Mouse (Mus musculus) macrophage (primary cell): ENCODE data around the gene Wdr48. TPM values are rescaled to one million over a fixed set of nuclear protein-coding genes. Genes with fewer than 3 reads are reported as not detected.

Experiments used
- H3K27ac ChIP-seq: fragments of 350-480 bp; formaldehyde crosslinking; 2 replicates; pipeline ENCODE4 v1.9.0; 2021
- H3K36me3 ChIP-seq: fragments of 350-480 bp; formaldehyde crosslinking; 2 replicates; pipeline ENCODE4 v1.9.0; 2021; ENCODE audit errors: inconsistent target
- H3K4me3 ChIP-seq: fragments of 350-480 bp; formaldehyde crosslinking; 2 replicates; pipeline ENCODE4 v1.9.0; 2021; ENCODE audit errors: inconsistent target
- H3K79me2 ChIP-seq: fragments of 350-480 bp; formaldehyde crosslinking; 2 replicates; pipeline ENCODE4 v1.9.0; 2021; ENCODE audit errors: inconsistent target
- WGBS: methylation state at CpG from one replicate; pipeline ENCODE4 v1.1.7; 2026; ENCODE audit warnings: inconsistent platforms; ENCODE audit not compliant: missing documents; 5-methylcytosine and 5-hydroxymethylcytosine counted together
- polyA plus RNA-seq: library from polyadenylated mRNA; stranded (reverse); fragments of 250-400 nt; gene quantifications from 3 replicates; pipeline ENCODE4 v1.2.4, GENCODE M21; 2018; ENCODE audit warnings: inconsistent platforms

Gene Wdr48
- polyA plus RNA-seq, 1 experiment from 2014 or later: 40.5 TPM

DNA sequence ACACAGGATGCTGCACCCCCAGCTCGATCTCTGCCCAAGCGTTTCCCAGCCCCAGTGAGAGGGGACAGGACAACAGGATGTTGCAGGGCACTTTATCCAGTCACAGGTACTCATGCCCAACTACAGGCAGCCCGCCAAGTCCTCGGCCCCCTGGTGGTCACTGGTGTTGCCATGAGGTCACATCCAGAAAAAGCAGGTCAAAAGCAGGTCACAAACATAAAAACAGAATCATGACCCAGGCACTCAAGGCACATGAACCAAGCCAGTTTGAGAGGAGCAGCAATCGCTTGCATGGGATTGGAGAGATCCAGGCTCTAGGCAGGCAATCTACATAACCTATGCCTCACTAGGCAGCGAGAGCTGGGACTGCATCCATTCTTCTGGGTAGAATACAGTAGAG, 75.5 kb downstream of the Wdr48 start:
- Histone ChIP-seq H3K36me3 (peaks cover 41% of the 10 kb centered on the region), H3K4me3 (no peak overlapping the region), H3K79me2 (peaks cover 2% of the 10 kb centered on the region; the same call in 1 of the 2 replicates), H3K27ac (no peak overlapping the region)
- 65% methylated on average over 6 of the region's 6 CpGs for WGBS

DNA sequence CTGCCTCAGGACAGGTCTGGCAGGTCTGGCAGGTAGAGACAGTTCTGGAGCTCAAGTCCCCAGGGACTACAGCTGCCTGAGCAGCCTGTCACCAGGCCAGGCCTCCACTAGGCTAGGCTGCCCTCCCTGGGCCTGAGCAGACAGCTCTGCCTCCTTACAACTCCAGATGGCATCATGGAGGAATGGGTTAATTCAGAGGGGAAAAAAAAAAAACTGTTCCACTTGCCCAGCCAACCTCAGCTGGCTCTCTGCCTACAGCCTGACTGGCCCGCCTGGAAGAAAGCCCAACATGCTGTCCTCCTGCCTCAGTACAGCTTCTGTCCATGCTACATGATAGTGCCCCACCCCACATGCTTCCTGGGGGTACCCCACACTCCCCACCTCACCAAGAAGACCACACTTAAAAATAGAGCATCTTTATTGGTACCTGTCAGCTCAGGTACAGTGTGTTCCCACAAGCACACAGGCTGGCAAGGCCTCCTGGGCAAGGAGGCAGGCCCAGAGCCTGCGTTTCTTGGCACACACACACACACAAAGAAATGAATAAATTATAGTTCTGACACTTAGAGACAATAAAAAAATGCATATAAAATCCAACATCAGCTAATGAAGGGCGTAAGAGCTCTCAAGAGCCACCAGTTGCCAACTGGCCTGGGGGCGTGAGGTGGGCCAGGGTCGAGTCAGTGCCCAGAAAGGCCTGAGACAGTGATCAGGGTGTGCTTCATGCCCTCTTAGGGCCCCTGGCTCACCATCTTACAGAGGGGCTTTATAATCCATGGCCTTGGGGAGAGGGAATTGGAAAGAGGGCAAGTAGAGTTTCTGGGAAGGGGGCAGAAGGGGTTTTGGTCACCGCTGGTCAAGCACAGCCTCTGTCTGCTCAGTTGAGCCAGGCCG, 76.3 kb downstream of the Wdr48 start:
- H3K27ac ChIP-seq: no peak overlapping the region
- peaks cover 9% of the 10 kb centered on the region; the same call in 1 of the 2 replicates for H3K79me2 ChIP-seq
- WGBS: 82% methylated on average over 7 of the region's 7 CpGs
- peaks cover 44% of the 10 kb centered on the region for H3K36me3 ChIP-seq
- H3K4me3 ChIP-seq: no peak overlapping the region

DNA sequence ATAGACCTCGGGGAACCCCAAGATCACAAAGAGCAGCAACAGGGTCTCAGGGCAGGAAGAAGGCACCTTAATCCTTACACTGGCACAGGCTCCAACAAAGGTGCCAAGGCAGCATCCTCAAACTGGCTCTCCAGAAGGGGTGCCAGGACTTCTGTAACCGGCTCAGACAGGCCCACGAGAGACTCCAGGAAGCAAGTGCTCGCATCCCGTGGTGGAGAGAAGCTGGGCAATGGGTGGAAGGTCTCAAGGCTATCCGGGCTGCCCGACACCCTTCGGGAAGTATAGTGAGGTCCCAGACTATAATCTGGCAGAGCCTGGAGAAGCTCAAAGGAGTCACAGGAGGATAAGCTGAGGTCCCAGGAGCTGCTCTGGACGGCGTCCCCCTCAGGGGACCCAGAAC, 77.5 kb downstream of the Wdr48 start:
- Histone ChIP-seq H3K27ac (no peak overlapping the region), H3K36me3 (peaks cover 44% of the 10 kb centered on the region), H3K79me2 (peaks cover 21% of the 10 kb centered on the region; the same call in 1 of the 2 replicates), H3K4me3 (no peak overlapping the region)
- WGBS: 94% methylated on average over 10 of the region's 10 CpGs

DNA sequence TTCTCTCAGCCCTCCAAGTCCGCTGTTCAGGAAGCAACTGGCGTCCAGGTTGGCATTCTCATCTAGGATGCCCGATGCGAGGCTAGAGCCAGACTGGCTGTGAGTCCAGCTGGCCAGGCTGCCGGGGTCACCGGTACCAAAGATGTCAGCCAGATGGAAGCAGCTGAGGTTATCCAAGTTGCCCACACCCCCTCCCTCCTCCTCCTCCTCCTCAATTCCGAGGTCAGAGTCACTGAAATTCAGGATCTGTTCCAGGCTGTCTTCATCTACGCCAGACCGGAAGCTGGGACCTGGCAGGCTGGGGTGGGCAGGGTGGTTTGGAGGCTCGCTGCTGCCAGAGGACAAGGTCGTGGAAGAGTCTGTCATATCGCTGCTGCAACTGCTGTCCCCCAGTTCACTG, 77.9 kb downstream of the Wdr48 start:
- 94% methylated on average over 12 of the region's 12 CpGs for WGBS
- Histone ChIP-seq H3K36me3 (peaks cover 44% of the 10 kb centered on the region), H3K4me3 (no peak overlapping the region), H3K27ac (no peak overlapping the region), H3K79me2 (peaks cover 25% of the 10 kb centered on the region; the same call in 1 of the 2 replicates)

DNA sequence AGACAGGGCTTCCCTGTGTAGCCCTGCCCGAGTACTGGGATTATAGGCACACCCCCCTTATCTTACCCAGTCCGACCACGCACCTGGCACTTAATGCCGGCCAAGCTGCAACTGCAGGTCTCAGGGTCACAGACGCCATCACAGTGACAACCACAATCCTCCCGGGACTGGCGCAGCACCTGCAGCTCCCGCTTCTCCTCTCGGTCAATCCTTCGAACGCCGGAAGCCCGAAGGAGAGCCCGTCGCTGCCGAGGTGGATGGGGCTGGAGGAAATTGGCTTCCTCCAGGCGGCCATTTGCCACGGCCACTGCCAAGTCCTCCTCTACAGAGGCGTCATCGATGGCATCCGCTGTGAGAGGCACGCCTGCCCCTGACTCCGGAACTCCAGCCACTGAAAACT, 78.6 kb downstream of the Wdr48 start:
- Histone ChIP-seq H3K27ac (no peak overlapping the region), H3K36me3 (peaks cover 44% of the 10 kb centered on the region), H3K4me3 (no peak overlapping the region), H3K79me2 (peaks cover 32% of the 10 kb centered on the region)
- 95% methylated on average over 22 of the region's 23 CpGs for WGBS

- peaks cover 39% of the 10 kb centered on the region for H3K79me2 ChIP-seq
- 94% methylated on average over 27 of the region's 27 CpGs for WGBS
- no peak overlapping the region for H3K27ac ChIP-seq
- peaks cover 44% of the 10 kb centered on the region for H3K36me3 ChIP-seq
- H3K4me3 ChIP-seq: no peak overlapping the region
These were observed 79.3 kb downstream of the Wdr48 start for GRCm38 (mm10) chr9:119973869-119974520.

GRCm38 (mm10) chr9:119974609-119975008, 79.9 kb downstream of the Wdr48 start:
- Histone ChIP-seq H3K79me2 (peaks cover 45% of the 10 kb centered on the region), H3K4me3 (no peak overlapping the region), H3K27ac (no peak overlapping the region), H3K36me3 (peaks cover 44% of the 10 kb centered on the region)
- 89% methylated on average over 5 of the region's 5 CpGs for WGBS

DNA sequence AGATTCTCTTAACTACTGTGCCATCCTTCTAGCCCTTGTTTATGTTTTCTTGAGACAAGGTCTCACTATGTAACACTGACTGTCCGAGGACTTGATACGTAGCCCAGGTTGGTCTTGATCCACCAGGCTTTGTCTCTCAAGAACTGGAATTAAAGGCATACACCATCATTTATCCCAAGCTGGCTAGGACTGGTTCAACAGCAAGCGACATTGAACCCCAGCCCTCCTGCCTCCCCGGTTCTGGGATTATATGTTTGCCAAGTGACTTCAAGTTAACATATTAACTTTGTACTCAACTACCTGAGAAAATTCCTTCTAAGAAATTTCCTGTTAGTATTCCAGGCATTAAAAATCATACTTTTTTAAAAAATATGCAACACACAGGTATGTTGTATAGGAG, 80.6 kb downstream of the Wdr48 start:
- Histone ChIP-seq H3K4me3 (no peak overlapping the region), H3K27ac (no peak overlapping the region), H3K36me3 (peaks cover 44% of the 10 kb centered on the region), H3K79me2 (peaks cover 52% of the 10 kb centered on the region)
- WGBS: 93% methylated on average over 4 of the region's 4 CpGs

Other genes with a start within 250 kb of the Wdr48 start
- gene Scn10a, start 175.6 kb upstream of the Wdr48 start, polyA plus RNA-seq: not detected in 3 replicates
- gene Scn11a, start 69.4 kb upstream of the Wdr48 start, polyA plus RNA-seq: not detected in 3 replicates
- gene Gorasp1, start 42.7 kb downstream of the Wdr48 start, polyA plus RNA-seq: 5.6 to 12.2 TPM (median 9.6 TPM) in 3 replicates
- gene Ttc21a, start 42.7 kb downstream of the Wdr48 start, polyA plus RNA-seq: 0.05 to 0.09 TPM (median 0.06 TPM) in 3 replicates
- gene Csrnp1, start 89.8 kb downstream of the Wdr48 start, polyA plus RNA-seq: 5.0 to 8.4 TPM (median 8.0 TPM) in 3 replicates
- not detected in 3 replicates for gene Xirp1, start 128.7 kb downstream of the Wdr48 start, polyA plus RNA-seq
- gene Cx3cr1, start 175.0 kb downstream of the Wdr48 start, polyA plus RNA-seq: 0.66 to 3.0 TPM (median 0.75 TPM) in 3 replicates
- gene Ccr8, start 197.2 kb downstream of the Wdr48 start, polyA plus RNA-seq: not detected in 3 replicates
- gene Slc25a38, start 215.5 kb downstream of the Wdr48 start, polyA plus RNA-seq: 3.5 to 10.7 TPM (median 9.8 TPM) in 3 replicates
- 581 to 998 TPM (median 592 TPM) in 3 replicates for gene Rpsa, start 232.8 kb downstream of the Wdr48 start, polyA plus RNA-seq